Mouse (Mus musculus) lung, postnatal 0 days (tissue): ENCODE data around the gene Skint4.

Experiments
- CTCF ChIP-seq: IDR thresholded peaks from 2 replicates; pipeline ENCODE4 v1.5.1; 2016; ENCODE audit warnings: antibody characterized with exemption, mild to moderate bottlenecking
- EP300 ChIP-seq: IDR thresholded peaks from 2 replicates; pipeline ENCODE4 v1.6.1; 2016; ENCODE audit warnings: antibody characterized with exemption, mild to moderate bottlenecking, control low read depth

- no peak for TF ChIP-seq CTCF
- no peak for TF ChIP-seq EP300
These were observed at the start of gene Skint4 for GRCm38 (mm10) chr4:112071716-112072115.
